Mouse (Mus musculus) right cerebral cortex, postnatal 36 days (tissue): ENCODE results near the gene Rtn4r.
"Not testable (repeated sequence)": the region's sequence is repeated elsewhere in the genome, so short reads cannot be mapped to it uniquely, and the experiment has no call there.

Source experiments
- DNase-seq, 2 experiments: peaks; one replicate each; pipeline ENCODE4 v3.0.0; 2022; ENCODE audit warnings: low spot score in 2 of 2, mixed read lengths in 1 of 2

Rtn4r gene

GRCm38 (mm10) chr16:18194208-18194985 lies 67.0 kb downstream of the Rtn4r start:
- DNase-seq, result no peak

GRCm38 (mm10) chr16:18195068-18195467 lies 67.6 kb downstream of the Rtn4r start:
- peak; percentile 85 to 91 for DNase-seq

- not testable (repeated sequence) for DNase-seq
Observed at GRCm38 (mm10) chr16:18195561-18195960, 68.1 kb downstream of the Rtn4r start.

GRCm38 (mm10) chr16:18197881-18198280 lies 70.4 kb downstream of the Rtn4r start:
- no peak for DNase-seq

- DNase-seq, result no peak
Observed at GRCm38 (mm10) chr16:18198365-18199098, 71.1 kb downstream of the Rtn4r start.

GRCm38 (mm10) chr16:18200062-18200461 lies 72.6 kb downstream of the Rtn4r start:
- DNase-seq, result no peak

GRCm38 (mm10) chr16:18201620-18202019 lies 74.2 kb downstream of the Rtn4r start:
- DNase-seq, result no peak
